Mouse (Mus musculus) kidney, embryonic 14.5 days (tissue): ENCODE data around the gene Smim14. TPM values are rescaled to one million over a fixed set of nuclear protein-coding genes. Genes with fewer than 3 reads are reported as not detected.
A peak's percentile ranks its signal among the peaks of the same experiment; 100 is the strongest.

Experiments used
- ATAC-seq: fragments of 200-750 bp; cut with Nextera tagmentation; 2 replicates; pipeline ENCODE4 v1.8.0; 2017; ENCODE audit warnings: moderate number of reproducible peaks, mild to moderate bottlenecking, moderate TSS enrichment, moderate library complexity; ENCODE audit not compliant: low FRiP score, low TSS enrichment
- H3K27ac ChIP-seq: fragments of 300-500 bp; sonication (generic); 2 replicates; pipeline ENCODE4 v1.5.1; 2014; ENCODE audit warnings: low read depth, mild to moderate bottlenecking, low read length, moderate library complexity, mixed read lengths
- H3K27me3 ChIP-seq: fragments of 300-500 bp; sonication (generic); 2 replicates; pipeline ENCODE4 v1.6.1; 2014; ENCODE audit warnings: mild to moderate bottlenecking, low read length; ENCODE audit not compliant: control insufficient read depth, insufficient read depth
- H3K36me3 ChIP-seq: fragments of 300-500 bp; sonication (generic); 2 replicates; pipeline ENCODE4 v1.6.1; 2014; ENCODE audit warnings: low read length, mixed read lengths; ENCODE audit not compliant: control insufficient read depth, insufficient read depth
- H3K4me1 ChIP-seq: fragments of 300-500 bp; sonication (generic); 2 replicates; pipeline ENCODE4 v1.6.1; 2014; ENCODE audit warnings: low read length, mixed read lengths; ENCODE audit not compliant: control insufficient read depth, insufficient read depth
- H3K4me2 ChIP-seq: fragments of 300-500 bp; sonication (generic); replicated peaks from 2 replicates; pipeline ENCODE4 v1.6.1; 2014; ENCODE audit warnings: low read depth, mild to moderate bottlenecking, low read length
- H3K4me3 ChIP-seq: fragments of 300-500 bp; sonication (generic); 2 replicates; pipeline ENCODE4 v1.5.1; 2014; ENCODE audit warnings: mild to moderate bottlenecking, low read length
- H3K9ac ChIP-seq: fragments of 300-500 bp; sonication (generic); 2 replicates; pipeline ENCODE4 v1.6.1; 2014; ENCODE audit warnings: low read depth, mild to moderate bottlenecking, low read length, moderate library complexity
- H3K9me3 ChIP-seq: fragments of 300-500 bp; sonication (generic); 2 replicates; pipeline ENCODE4 v1.6.1; 2016; ENCODE audit warnings: low read length; ENCODE audit not compliant: control insufficient read depth
- WGBS: fragments of 180-500 bp; shearing (Covaris S2); extraction: QIAGEN DNeasy Blood & Tissue Kit; methylation state at CpG from one replicate; pipeline ENCODE4 v1.1.7; 2014; 5-methylcytosine and 5-hydroxymethylcytosine counted together
- polyA plus RNA-seq: library from polyadenylated mRNA; unstranded; fragments of >200 nt; fragmentation: Nextera tagmentation; extraction: Ambion mirVana; gene quantifications from 2 replicates; pipeline ENCODE4 v1.2.1, GENCODE M21; 2014

Smim14 gene
- polyA plus RNA-seq, 1 experiment from 2014 or later = 91.6 TPM

- ATAC-seq = peak; percentile 98
- Histone ChIP-seq H3K27ac (peak within 1 kb of the TSS; percentile 91), H3K4me2 (peak within 1 kb of the TSS; percentile 75), H3K4me1 (peaks cover 8% of the 10 kb centered on the region; the same call in 1 of the 2 replicates), H3K36me3 (no peaks in the 10 kb centered on the region), H3K4me3 (peak within 1 kb of the TSS; percentile 77), H3K27me3 (no peaks in the 10 kb centered on the region), H3K9me3 (no peaks in the 10 kb centered on the region), H3K9ac (peak within 1 kb of the TSS; percentile 70)
- under 1% methylated on average over 51 of the region's 51 CpGs for WGBS
Observed at GRCm38 (mm10) chr5:65435806-65436561, 101.0 kb downstream of the Smim14 start, which contains the start of gene Ugdh. Gene Ugdh (minus strand): TSS chr5:65435949.

DNA sequence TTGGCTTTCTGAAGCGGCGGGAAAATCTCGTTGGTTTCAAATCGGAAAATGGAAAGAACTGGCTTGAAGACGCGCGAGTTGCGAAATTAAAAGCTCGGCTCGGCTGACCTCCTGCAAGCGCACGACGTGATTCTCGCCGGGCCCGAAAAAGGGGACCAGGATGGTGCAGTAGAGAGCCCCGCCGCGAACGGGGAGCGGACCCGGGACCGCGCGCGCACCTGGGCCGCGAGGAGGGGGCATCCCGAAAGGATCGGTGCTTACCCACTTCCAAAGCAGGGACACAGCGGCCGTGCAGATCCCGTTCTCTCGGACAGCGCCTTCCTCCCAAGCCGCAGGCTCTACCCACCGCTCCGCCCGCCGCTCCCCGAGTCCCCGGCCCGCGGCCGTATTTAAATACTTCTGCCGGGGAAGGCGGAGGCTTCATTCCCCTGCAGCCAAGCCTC, 101.6 kb downstream of the Smim14 start:
- peak overlapping the region; percentile 75 for H3K4me2 ChIP-seq
- H3K27me3 ChIP-seq = no peaks in the 10 kb centered on the region
- no peaks in the 10 kb centered on the region for H3K36me3 ChIP-seq
- H3K4me3 ChIP-seq = peak overlapping the region; percentile 77
- H3K27ac ChIP-seq = peak overlapping the region; percentile 91; the same call in 1 of the 2 replicates
- ATAC-seq = no peak
- 2% methylated on average over 45 of the region's 47 CpGs for WGBS
- peak overlapping the region; percentile 70 for H3K9ac ChIP-seq
- H3K9me3 ChIP-seq = no peaks in the 10 kb centered on the region
- peaks cover 8% of the 10 kb centered on the region; the same call in 1 of the 2 replicates for H3K4me1 ChIP-seq

DNA sequence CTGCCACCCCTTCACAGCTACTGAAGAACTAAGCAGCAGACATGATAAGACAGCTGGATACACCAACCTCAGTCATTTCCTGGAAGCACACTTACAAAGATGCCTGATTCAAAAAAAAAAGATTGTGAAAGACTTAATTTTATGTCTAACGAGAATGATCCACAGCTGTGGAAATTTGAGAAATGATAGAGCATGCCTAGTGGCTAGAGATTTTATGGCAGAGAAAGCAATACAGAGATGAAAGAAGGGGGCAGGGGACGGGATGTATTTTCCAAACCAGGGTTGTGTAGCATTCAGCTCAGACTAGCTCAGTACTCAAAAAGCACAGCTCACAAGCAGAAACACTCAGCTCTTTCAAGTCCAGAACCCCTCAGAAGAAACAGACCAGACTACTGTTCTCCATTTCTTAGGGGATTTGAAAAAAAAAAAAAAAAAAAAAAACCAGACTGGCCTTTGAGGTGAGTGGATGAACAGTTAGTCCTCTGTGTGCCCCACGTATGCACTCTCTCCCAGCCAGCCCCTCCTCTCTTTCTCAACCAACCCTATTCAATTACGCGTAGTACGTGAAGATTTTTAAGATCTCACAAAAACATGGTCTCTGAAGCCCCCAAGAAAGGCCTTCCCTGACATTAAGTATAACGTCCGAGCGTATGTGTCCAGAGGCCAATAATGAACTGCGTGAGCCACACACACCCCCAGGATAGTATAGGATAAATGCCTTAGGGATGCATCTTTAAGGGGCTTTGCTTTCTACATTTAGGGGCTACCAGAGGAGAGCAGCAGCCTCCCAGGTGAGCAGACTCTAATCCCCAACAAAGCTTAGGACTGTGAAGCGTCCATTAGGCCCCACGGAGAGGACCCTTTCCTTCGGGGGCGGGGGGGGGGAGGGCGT, 102.3 kb downstream of the Smim14 start:
- peak overlapping the region; percentile 70 for H3K9ac ChIP-seq
- peaks cover 8% of the 10 kb centered on the region; the same call in 1 of the 2 replicates for H3K4me1 ChIP-seq
- ATAC-seq = no peak
- H3K27me3 ChIP-seq = no peaks in the 10 kb centered on the region
- H3K27ac ChIP-seq = peak overlapping the region; percentile 91; the same call in 1 of the 2 replicates
- H3K36me3 ChIP-seq = no peaks in the 10 kb centered on the region
- H3K4me3 ChIP-seq = peak overlapping the region; percentile 77
- H3K4me2 ChIP-seq = peak overlapping the region; percentile 75
- no peaks in the 10 kb centered on the region for H3K9me3 ChIP-seq
- 4% methylated on average over 15 of the region's 15 CpGs for WGBS

DNA sequence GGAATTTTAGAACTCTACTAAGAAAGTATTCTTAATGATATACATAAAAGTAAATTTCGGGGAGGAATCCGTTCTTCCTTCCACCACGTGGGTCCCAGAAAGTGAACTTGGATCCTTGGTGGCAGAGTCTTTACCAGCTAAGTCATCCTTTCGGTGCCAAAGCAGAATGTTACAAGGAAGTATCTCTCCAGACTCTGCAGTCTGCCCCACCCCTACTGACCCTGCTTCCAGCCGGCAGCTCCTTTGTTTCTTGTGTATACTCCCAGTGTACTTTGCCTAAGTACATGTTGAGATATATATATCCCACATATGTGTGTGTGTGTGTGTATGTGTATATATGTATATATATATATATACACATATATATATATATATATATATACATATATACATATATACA, 107.5 kb downstream of the Smim14 start:
- no peak overlapping the region for H3K27ac ChIP-seq
- ATAC-seq = no peak
- WGBS = 95% methylated on average over 5 of the region's 5 CpGs
- no peaks in the 10 kb centered on the region for H3K9me3 ChIP-seq
- no peak overlapping the region for H3K9ac ChIP-seq
- H3K4me2 ChIP-seq = no peak overlapping the region
- peaks cover 8% of the 10 kb centered on the region; the same call in 1 of the 2 replicates for H3K36me3 ChIP-seq
- 0 out of 2 replicates have a peak, but pooled peaks cover 2% of the 10 kb centered on the region for H3K4me1 ChIP-seq
- no peak overlapping the region for H3K4me3 ChIP-seq
- no peaks in the 10 kb centered on the region for H3K27me3 ChIP-seq

GRCm38 (mm10) chr5:65428321-65428720, 108.7 kb downstream of the Smim14 start:
- no peak overlapping the region for H3K9ac ChIP-seq
- no peaks in the 10 kb centered on the region for H3K9me3 ChIP-seq
- no peak overlapping the region for H3K27ac ChIP-seq
- no peak overlapping the region for H3K4me3 ChIP-seq
- H3K4me2 ChIP-seq = no peak overlapping the region
- peaks cover 11% of the 10 kb centered on the region; the same call in 1 of the 2 replicates for H3K36me3 ChIP-seq
- 0 out of 2 replicates have a peak, but pooled peaks cover 2% of the 10 kb centered on the region for H3K4me1 ChIP-seq
- WGBS = 52% methylated on average over 4 of the region's 4 CpGs
- H3K27me3 ChIP-seq = no peaks in the 10 kb centered on the region
- ATAC-seq = no peak

- no peaks in the 10 kb centered on the region for H3K9me3 ChIP-seq
- ATAC-seq = no peak
- 0 out of 2 replicates have a peak, but pooled peaks cover 2% of the 10 kb centered on the region for H3K4me1 ChIP-seq
- H3K27me3 ChIP-seq = no peaks in the 10 kb centered on the region
- H3K4me2 ChIP-seq = no peak overlapping the region
- H3K4me3 ChIP-seq = no peak overlapping the region
- H3K9ac ChIP-seq = no peak overlapping the region
- H3K36me3 ChIP-seq = peaks cover 28% of the 10 kb centered on the region; the same call in 1 of the 2 replicates
- WGBS = 91% methylated on average over 5 of the region's 5 CpGs
- H3K27ac ChIP-seq = no peak overlapping the region
Observed at GRCm38 (mm10) chr5:65425251-65425650, 111.7 kb downstream of the Smim14 start.

GRCm38 (mm10) chr5:65424215-65424614, 112.8 kb downstream of the Smim14 start:
- peaks cover 28% of the 10 kb centered on the region; the same call in 1 of the 2 replicates for H3K36me3 ChIP-seq
- no peak overlapping the region for H3K4me2 ChIP-seq
- H3K4me1 ChIP-seq = 0 out of 2 replicates have a peak, but pooled peaks cover 2% of the 10 kb centered on the region
- no peak overlapping the region for H3K27ac ChIP-seq
- ATAC-seq = no peak
- H3K4me3 ChIP-seq = no peak overlapping the region
- no peaks in the 10 kb centered on the region for H3K27me3 ChIP-seq
- H3K9ac ChIP-seq = no peak overlapping the region
- WGBS = 83% methylated on average over 6 of the region's 6 CpGs
- H3K9me3 ChIP-seq = no peaks in the 10 kb centered on the region

GRCm38 (mm10) chr5:65422803-65423202, 114.2 kb downstream of the Smim14 start:
- Histone ChIP-seq H3K27me3 (no peaks in the 10 kb centered on the region), H3K9me3 (no peaks in the 10 kb centered on the region), H3K4me1 (no peaks in the 10 kb centered on the region), H3K27ac (no peak overlapping the region), H3K4me3 (no peak overlapping the region), H3K36me3 (peaks cover 31% of the 10 kb centered on the region; the same call in 1 of the 2 replicates), H3K4me2 (no peak overlapping the region), H3K9ac (no peak overlapping the region)
- peak; percentile 68; the same call in 1 of the 2 replicates for ATAC-seq
- WGBS = 81% methylated on average over 8 of the region's 8 CpGs
